Mouse (Mus musculus) embryo, embryonic 11.5 days (tissue): ENCODE measurements around the gene Pappa2.

Experiments
- DNase-seq: peaks from one replicate; pipeline ENCODE4 v3.0.0-alpha.2; 2012; ENCODE audit warnings: low read depth, low spot score

Gene Pappa2

DNA sequence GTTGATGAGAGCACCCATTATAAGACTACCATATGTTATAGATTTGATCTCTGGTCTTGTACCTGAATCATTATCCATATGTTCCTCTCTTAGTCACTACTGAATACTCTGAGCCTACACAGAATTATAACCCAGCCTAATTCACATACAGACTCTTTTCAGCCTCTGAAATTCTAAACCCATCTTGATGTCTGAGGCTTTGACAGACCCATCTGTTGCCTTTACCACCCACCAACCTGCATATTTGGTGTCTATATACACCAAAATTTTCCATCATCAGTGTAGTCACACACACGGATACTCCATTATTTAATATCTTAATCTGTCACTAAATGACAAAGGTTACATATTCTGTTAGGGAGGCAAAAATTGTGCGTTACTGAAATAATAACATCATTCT, 69.6 kb downstream of the Pappa2 start:
- DNase-seq, result no peak

GRCm38 (mm10) chr1:158897339-158897738, 83.0 kb downstream of the Pappa2 start:
- no peak for DNase-seq

- DNase-seq, result no peak
These were observed 85.8 kb downstream of the Pappa2 start for GRCm38 (mm10) chr1:158894441-158894840.

DNA sequence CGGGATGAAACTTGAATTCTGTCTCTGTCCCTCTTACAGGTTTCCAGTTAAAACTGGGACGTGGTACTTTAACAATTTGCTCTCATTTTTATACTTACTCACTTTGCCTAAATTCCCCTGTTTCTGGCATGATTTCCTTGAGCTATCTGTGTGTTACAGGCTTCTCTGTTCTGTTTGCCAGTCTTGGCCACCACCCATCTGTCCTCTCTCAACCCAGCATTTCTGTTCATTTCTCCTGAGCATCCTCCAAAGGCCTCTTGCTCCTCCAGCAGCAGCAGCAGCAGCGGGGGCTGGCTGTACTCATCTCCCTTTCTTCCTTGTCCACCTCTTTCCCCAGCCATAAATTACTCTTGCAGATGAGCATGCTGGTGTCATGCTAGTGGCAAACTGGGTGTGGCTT, 104.8 kb downstream of the Pappa2 start:
- DNase-seq, result no peak

- DNase-seq, result no peak
These were observed 105.7 kb downstream of the Pappa2 start for GRCm38 (mm10) chr1:158874552-158875077.

GRCm38 (mm10) chr1:158873631-158874030, 106.7 kb downstream of the Pappa2 start:
- DNase-seq, result no peak

- no peak for DNase-seq
These were observed 108.9 kb downstream of the Pappa2 start for GRCm38 (mm10) chr1:158871401-158871800.

GRCm38 (mm10) chr1:158860190-158860589, 120.1 kb downstream of the Pappa2 start:
- DNase-seq, result peak; percentile 4

DNA sequence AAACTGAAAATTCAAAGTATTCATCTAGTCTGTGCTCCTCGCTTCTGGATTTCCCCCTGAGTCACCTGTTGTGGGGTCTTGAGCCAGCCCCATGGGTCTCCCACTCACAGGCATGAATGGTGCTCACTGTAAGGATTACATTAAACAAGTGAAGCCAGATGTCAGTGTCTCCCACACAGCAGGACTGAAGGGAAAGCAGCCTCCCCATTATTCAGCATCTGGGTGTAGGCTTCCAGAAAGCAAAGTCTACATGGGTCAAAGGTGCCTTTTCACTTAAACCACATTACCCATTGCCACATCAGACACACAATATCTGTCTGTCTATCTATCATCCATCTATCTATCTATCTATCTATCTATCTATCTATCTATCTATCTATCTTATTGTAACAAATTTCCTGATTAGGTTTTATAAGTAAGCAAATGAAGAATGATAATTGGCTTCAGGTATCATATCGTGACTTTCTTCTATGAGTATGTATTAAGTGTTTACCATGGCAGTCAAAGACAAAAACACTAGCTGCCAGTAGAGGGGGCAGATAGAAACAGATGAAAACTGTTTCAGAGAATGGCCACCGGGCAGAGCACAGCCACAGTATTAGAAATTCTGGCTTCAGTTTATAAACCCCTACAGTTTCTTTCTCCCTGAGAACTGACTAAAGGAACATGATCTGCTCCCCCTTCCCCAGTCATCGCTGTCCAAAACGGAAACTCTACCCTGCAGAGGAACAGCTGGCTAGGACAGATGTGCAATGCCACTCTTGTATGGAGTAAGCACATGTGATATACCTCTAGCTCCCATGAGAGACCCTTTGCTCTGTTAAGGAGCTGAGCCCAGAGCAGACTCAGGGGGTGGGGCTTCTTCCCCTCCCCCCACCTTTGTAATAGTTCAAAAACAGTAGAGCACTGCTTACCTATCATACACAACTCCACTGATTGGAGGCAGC, 126.1 kb downstream of the Pappa2 start:
- DNase-seq, result no peak

- no peak for DNase-seq
These were observed 127.3 kb downstream of the Pappa2 start for GRCm38 (mm10) chr1:158852836-158853567.

- peak; percentile 5 for DNase-seq
These were observed 129.8 kb downstream of the Pappa2 start for GRCm38 (mm10) chr1:158850459-158850858.

- peak; percentile 4 for DNase-seq
These were observed 135.7 kb downstream of the Pappa2 start for GRCm38 (mm10) chr1:158844604-158845003.

GRCm38 (mm10) chr1:158837151-158837550, 143.1 kb downstream of the Pappa2 start:
- DNase-seq, result no peak

DNA sequence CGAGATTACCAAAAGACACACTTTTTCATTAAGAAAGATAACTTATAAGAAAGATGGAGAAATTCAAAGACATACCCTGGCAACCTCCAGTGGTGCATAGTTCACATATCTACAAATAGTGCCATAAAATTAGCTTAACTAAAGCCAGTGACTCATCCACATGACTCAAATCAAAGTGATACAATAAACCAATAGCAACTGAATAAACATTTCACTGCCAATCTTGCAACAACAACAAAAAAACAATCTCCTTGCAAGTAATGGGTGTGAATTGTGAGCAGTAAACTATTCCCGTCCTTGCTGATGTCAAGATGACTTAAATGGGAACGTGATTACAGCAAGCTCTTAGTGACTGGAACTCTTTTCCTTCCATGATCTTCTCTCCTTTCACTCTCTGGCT, 150.1 kb downstream of the Pappa2 start:
- DNase-seq, result no peak

DNA sequence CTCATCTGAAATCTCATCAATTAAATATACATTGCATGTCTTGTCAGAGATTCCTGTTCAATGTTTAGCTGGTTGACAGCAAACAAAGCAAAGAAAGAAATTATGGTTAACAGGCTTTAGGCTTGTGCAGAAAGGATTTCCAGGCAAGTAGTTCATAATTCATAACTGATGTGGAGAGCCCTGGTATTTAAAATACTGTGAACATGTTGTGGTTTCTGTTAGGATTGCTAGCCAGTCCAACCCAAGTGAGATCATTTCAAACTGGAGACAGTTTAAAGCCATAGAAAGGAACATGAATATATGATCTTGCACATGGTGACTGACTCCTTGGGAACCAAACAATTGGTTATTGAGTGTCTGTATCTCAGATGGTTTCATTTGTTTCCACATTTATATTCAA, 152.4 kb downstream of the Pappa2 start:
- no peak for DNase-seq

DNA sequence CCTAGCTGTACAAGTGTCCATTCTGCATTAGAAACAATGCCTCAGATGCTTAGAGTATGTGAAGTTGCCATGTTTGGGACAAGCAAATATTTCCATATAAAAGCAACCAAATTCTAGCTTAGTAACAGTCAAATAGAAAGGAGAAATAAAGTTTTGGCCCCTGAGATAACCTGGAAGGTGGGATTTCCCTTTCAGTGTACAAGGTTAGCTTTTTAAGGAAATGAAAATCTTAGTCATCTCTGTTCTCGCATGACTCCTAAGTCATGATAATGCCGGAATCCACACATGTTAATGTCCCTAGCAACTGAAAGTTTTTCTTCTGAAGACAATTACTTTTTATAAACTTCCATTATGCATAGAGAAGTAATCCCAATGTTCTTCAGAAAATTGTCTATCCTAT, 160.6 kb downstream of the Pappa2 start:
- DNase-seq, result no peak

GRCm38 (mm10) chr1:158816479-158816878, 163.8 kb downstream of the Pappa2 start:
- no peak for DNase-seq

GRCm38 (mm10) chr1:158811887-158812286, 168.4 kb downstream of the Pappa2 start:
- DNase-seq, result no peak

DNA sequence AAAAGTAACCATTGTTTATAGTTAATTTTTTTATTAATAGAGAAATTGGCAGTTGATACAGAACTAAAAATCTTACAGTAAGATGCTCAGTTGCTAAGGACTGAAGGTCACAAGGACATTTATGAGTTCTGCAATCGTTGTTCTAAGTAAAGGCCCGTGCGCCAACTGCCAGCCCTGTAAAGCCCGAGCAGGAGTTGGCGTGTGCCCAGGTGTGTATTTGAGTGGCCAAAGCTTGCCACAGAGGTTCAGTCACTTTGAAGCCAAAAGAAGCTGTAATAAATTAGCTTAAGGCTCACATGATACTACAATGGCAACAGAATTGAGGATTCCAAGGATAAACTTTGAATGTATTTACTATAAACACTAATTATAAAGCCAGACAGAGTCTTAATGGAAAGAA, 204.8 kb downstream of the Pappa2 start:
- DNase-seq, result no peak

DNA sequence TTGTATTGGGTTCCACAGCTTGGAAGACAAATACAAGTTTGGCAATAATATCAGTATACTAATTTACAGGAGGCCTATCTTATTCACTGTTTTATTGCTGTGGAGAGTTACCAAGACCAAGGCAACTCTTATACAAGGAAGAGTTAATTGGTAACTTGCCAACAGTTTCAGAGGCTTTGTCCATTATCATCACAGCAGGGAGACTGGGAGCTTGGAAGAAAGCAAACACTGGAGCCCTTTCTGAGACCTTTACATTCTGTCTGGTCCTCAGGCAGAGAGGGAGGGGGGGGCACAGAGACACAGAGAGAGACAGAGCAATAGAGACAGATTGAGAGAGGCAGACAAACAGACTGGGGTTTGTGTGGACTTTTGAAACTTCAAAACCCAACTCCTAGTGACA, 207.2 kb downstream of the Pappa2 start:
- peak; percentile 9 for DNase-seq

DNA sequence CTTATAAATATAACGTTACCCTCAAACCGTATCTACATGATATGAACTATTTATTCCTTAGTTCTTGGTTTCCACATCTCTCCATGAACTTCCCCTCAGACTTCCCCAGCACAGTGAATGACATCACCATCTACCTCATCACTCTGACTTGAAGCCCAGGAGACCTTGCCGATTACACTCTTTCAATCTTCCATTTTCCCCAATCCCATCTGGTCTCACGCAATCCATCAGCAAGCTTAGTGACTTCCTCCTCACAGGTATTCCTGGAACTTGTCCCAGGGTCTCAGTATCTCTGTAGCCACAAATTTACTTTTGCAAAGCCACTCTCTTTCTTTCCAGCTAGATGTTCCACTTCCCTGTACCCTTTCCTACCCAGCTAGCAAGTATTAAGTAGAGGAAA, 209.5 kb downstream of the Pappa2 start:
- no peak for DNase-seq

DNA sequence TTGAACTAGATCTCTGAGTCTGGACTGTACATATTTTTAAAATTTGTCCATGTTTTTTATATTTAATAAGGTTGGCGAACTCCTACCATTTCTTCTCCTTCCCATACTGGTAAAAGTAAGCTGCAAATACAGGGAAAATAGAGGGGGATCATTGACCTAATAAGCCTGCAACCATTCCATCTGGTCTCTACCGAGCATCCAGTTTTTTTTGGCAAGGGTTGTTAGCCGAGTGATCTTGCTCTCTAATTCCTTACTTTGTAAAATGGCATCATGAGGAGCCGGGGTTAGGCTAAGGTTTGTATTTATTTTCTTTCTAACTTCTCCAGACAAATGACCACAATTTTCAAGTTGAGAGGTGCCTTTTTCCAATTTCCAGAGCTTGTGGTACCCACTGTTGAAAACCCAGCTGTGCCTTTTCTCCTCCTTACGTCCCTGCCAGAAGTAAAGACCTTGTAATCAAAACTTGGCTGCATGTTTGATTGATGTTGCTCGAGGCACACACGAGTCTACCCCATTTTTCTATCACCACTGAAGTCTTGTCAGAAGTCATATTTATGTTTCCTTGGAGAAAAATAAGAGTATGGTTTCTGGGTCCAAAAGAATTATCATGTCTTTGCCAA, 210.1 kb downstream of the Pappa2 start:
- DNase-seq, result no peak
